ENCODE assay signal across 22 mouse cellular contexts in genomic region chr1:190155751-190156150, GRCm38 (mm10). TPM values are rescaled to one million over a fixed set of nuclear protein-coding genes. Genes with fewer than 3 reads are reported as not detected.
DNase-seq lines count a peak whose midpoint lies in the region; ATAC-seq and TF ChIP-seq lines count a peak whose summit lies in the region.
"Had no signal": no experiment of that assay in that cellular context is flagged by ENCODE, and none has a peak within 500 bp of the region (broad histone marks: within the 10 kb centered on the region; RNA-seq: fewer than 3 reads in every experiment).

No protein-coding gene starts in this region.

- no peaks in the 10 kb centered on the region for H3K4me1 ChIP-seq in heart, adult 2 months (ENCODE audit: control insufficient read depth, insufficient read depth, low read length)
- H3K4me1 ChIP-seq in neural tube, embryonic 12.5 days: peaks cover 44% of the 10 kb centered on the region
- H3K4me1 ChIP-seq in midbrain, embryonic 14.5 days (ENCODE audit: control insufficient read depth, insufficient read depth, low read length): peaks cover 13% of the 10 kb centered on the region
- H3K4me1 ChIP-seq: embryonic facial prominence, embryonic 15.5 days; kidney, embryonic 15.5 days; liver, embryonic 13.5 days had no signal

- DNase-seq in heart, adult 11 months: peak; percentile 42
- no peak for DNase-seq in heart, adult 2 months
- no peak for DNase-seq in neural tube, embryonic 10.5 days (ENCODE audit: extremely low spot score, low spot score)
- peak; percentile 56 for DNase-seq in midbrain, embryonic 14.5 days
- DNase-seq in spleen, adult 12 weeks (ENCODE audit: low spot score): no peak
- no peak for DNase-seq in gastrocnemius, adult 8-10 months (ENCODE audit: low spot score in 2 of 2)
- DNase-seq in right cerebral cortex, postnatal 25 days: no peak
- DNase-seq: adrenal gland, postnatal 10 days; B cell, adult 2 months; cerebellum, adult 9-11 months; heart, postnatal 10 days; kidney, postnatal 4 days; liver, embryonic 13.5 days; thymus, postnatal 14 days had no signal

- no peaks in the 10 kb centered on the region for H3K9me3 ChIP-seq in neural tube, embryonic 12.5 days
- H3K9me3 ChIP-seq in midbrain, embryonic 14.5 days (ENCODE audit: control insufficient read depth, low read length): no peaks in the 10 kb centered on the region
- H3K9me3 ChIP-seq: embryonic facial prominence, embryonic 15.5 days; hindbrain, embryonic 15.5 days; kidney, embryonic 15.5 days; limb, embryonic 12.5 days; liver, embryonic 13.5 days; lung, embryonic 15.5 days had no signal

- no peak overlapping the region for H3K9ac ChIP-seq in heart, adult 2 months (ENCODE audit: low read depth, low read length)
- no peak overlapping the region for H3K9ac ChIP-seq in neural tube, embryonic 12.5 days
- H3K9ac ChIP-seq in midbrain, embryonic 14.5 days (replicated peaks; ENCODE audit: low read length): no peak overlapping the region
- H3K9ac ChIP-seq: embryonic facial prominence, embryonic 15.5 days; hindbrain, embryonic 15.5 days; kidney, embryonic 15.5 days; limb, embryonic 12.5 days; liver, embryonic 13.5 days; lung, embryonic 15.5 days had no signal

- no peak overlapping the region for H3K4me3 ChIP-seq in heart, adult 2 months
- H3K4me3 ChIP-seq in neural tube, embryonic 12.5 days: no peak overlapping the region
- no peak overlapping the region for H3K4me3 ChIP-seq in midbrain, embryonic 14.5 days (replicated peaks; ENCODE audit: low read depth, low read length)
- H3K4me3 ChIP-seq: embryonic facial prominence, embryonic 15.5 days; hindbrain, embryonic 15.5 days; kidney, embryonic 15.5 days; limb, embryonic 12.5 days; liver, embryonic 13.5 days; lung, embryonic 15.5 days had no signal

- H3K27ac ChIP-seq in heart, adult 2 months: no peak overlapping the region
- no peak overlapping the region for H3K27ac ChIP-seq in neural tube, embryonic 12.5 days
- H3K27ac ChIP-seq in midbrain, embryonic 14.5 days (replicated peaks; ENCODE audit: low read depth, low read length): no peak overlapping the region
- H3K27ac ChIP-seq: embryonic facial prominence, embryonic 15.5 days; hindbrain, embryonic 15.5 days; kidney, embryonic 15.5 days; limb, embryonic 12.5 days; liver, embryonic 13.5 days; lung, embryonic 15.5 days had no signal

- H3K36me3 ChIP-seq in heart, adult 2 months (ENCODE audit: control insufficient read depth, insufficient read depth, low read length): no peaks in the 10 kb centered on the region
- H3K36me3 ChIP-seq in neural tube, embryonic 12.5 days: peaks cover 8% of the 10 kb centered on the region
- H3K36me3 ChIP-seq in midbrain, embryonic 14.5 days (ENCODE audit: control insufficient read depth, insufficient read depth, low read length): peaks cover 4% of the 10 kb centered on the region; the same call in 1 of the 2 replicates
- H3K36me3 ChIP-seq: embryonic facial prominence, embryonic 15.5 days; hindbrain, embryonic 15.5 days; kidney, embryonic 15.5 days; limb, embryonic 12.5 days; lung, embryonic 15.5 days had no signal

- no peak for TF ChIP-seq POLR2A in heart, adult 2 months (IDR thresholded peaks at IDR 0.05; ENCODE audit: insufficient read depth, low read depth, low read length)

- TF ChIP-seq EP300 in heart, adult 2 months (IDR thresholded peaks at IDR 0.05; ENCODE audit: insufficient read depth, low read depth, low read length): no peak

- intact Hi-C loops in heart, adult 2 months (cut with DNase I): no loop called here

- TF ChIP-seq CTCF in heart, adult 2 months (IDR thresholded peaks at IDR 0.05): no peak

- no peak for ATAC-seq in neural tube, embryonic 12.5 days (ENCODE audit: low FRiP score, low read depth)
- no peak; the same call in 1 of the 2 replicates for ATAC-seq in midbrain, embryonic 14.5 days (ENCODE audit: low FRiP score, low TSS enrichment)
- ATAC-seq: intestine, postnatal 0 days had no signal

- no peaks in the 10 kb centered on the region for H3K79me2 ChIP-seq in heart, adult 2 months (replicated peaks; ENCODE audit: control insufficient read depth, insufficient read depth, low read length)

- WGBS in heart, adult 2 months: 51% methylated on average over 8 of the region's 8 CpGs
- WGBS in neural tube, embryonic 12.5 days: 19% methylated on average over 8 of the region's 8 CpGs
- 11% methylated on average over 8 of the region's 8 CpGs for WGBS in midbrain, embryonic 14.5 days

- no peaks in the 10 kb centered on the region for H3K27me3 ChIP-seq in heart, adult 2 months (ENCODE audit: control insufficient read depth, insufficient read depth, low read length)
- no peaks in the 10 kb centered on the region for H3K27me3 ChIP-seq in neural tube, embryonic 12.5 days (replicated peaks)
- no peaks in the 10 kb centered on the region for H3K27me3 ChIP-seq in midbrain, embryonic 14.5 days (ENCODE audit: control insufficient read depth, insufficient read depth, low read length)
- H3K27me3 ChIP-seq: liver, embryonic 13.5 days had no signal

- H3K4me2 ChIP-seq in neural tube, embryonic 12.5 days (replicated peaks): peak overlapping the region; percentile 5; the same call in 1 of the 2 replicates
- no peak overlapping the region; the same call in 1 of the 2 replicates for H3K4me2 ChIP-seq in midbrain, embryonic 14.5 days (ENCODE audit: low read length)
- H3K4me2 ChIP-seq: embryonic facial prominence, embryonic 15.5 days; heart, embryonic 11.5 days; hindbrain, embryonic 15.5 days; kidney, embryonic 15.5 days; limb, embryonic 12.5 days; liver, embryonic 13.5 days; lung, embryonic 15.5 days had no signal

RNA-seq across cellular contexts. Expression of gene Prox1, which starts 14.8 kb away (rescaled TPM):
- 10 to 100 TPM; 46.2 to 57.3 TPM for total RNA-seq in heart, adult 2 months (2021)
- 12.1 and 21.7 TPM in 2 replicates for polyA plus RNA-seq in heart, adult 2 months (2012; rRNA removed)
- polyA plus RNA-seq in neural tube, embryonic 12.5 days (2016; fragmentation: Nextera tagmentation; extraction: Ambion mirVana): 17.7 and 18.6 TPM in 2 replicates
- 7.8 and 10.7 TPM in 2 replicates for polyA plus RNA-seq in midbrain, embryonic 14.5 days (2014; fragmentation: Nextera tagmentation; extraction: Ambion mirVana)
- 1 to 10 TPM; 1.8 to 2.3 (median 2.1) TPM for total RNA-seq in gastrocnemius, adult 8-10 months (2022)

Comparison
In these comparisons a context has a peak if more than half of its experiments do, and no peak if none do; other contexts are left out.
1. DNase-seq: peak in heart, adult 11 months (single experiment) and midbrain, embryonic 14.5 days (single experiment); none in heart, adult 2 months (0 of 2), neural tube, embryonic 10.5 days (single experiment), spleen, adult 12 weeks (single experiment), gastrocnemius, adult 8-10 months (0 of 2) and right cerebral cortex, postnatal 25 days (single experiment).